Mouse (Mus musculus) neural tube, embryonic 11.5 days (tissue): ENCODE data around the gene Smad1. TPM values are rescaled to one million over a fixed set of nuclear protein-coding genes. Genes with fewer than 3 reads are reported as not detected.

ENCODE experiments used
- ATAC-seq: fragments of 200-750 bp; cut with Nextera tagmentation; 2 replicates; pipeline ENCODE4 v1.8.0; 2017; ENCODE audit warnings: moderate number of reproducible peaks, mild to moderate bottlenecking, moderate TSS enrichment, moderate library complexity; ENCODE audit not compliant: insufficient read depth, low FRiP score, low TSS enrichment
- DNase-seq: peaks from one replicate; pipeline ENCODE4 v3.0.0-alpha.2; 2015; ENCODE audit warnings: low spot score
- H3K27ac ChIP-seq: fragments of 300-500 bp; sonication (generic); 2 replicates; pipeline ENCODE4 v1.5.1; 2014; ENCODE audit warnings: low read depth, mild to moderate bottlenecking, low read length
- H3K27me3 ChIP-seq: fragments of 300-500 bp; sonication (generic); 2 replicates; pipeline ENCODE4 v1.6.1; 2014; ENCODE audit warnings: mild to moderate bottlenecking, low read length, mixed read lengths; ENCODE audit not compliant: control insufficient read depth, insufficient read depth
- H3K36me3 ChIP-seq: fragments of 300-500 bp; sonication (generic); 2 replicates; pipeline ENCODE4 v1.6.1; 2014; ENCODE audit warnings: mild to moderate bottlenecking, low read length, moderate library complexity, mixed read lengths; ENCODE audit not compliant: control insufficient read depth, insufficient read depth
- H3K4me1 ChIP-seq: fragments of 300-500 bp; sonication (generic); 2 replicates; pipeline ENCODE4 v1.6.1; 2014; ENCODE audit warnings: low read length, mixed read lengths; ENCODE audit not compliant: control insufficient read depth, insufficient read depth
- H3K4me2 ChIP-seq: fragments of 300-500 bp; sonication (generic); 2 replicates; pipeline ENCODE4 v1.6.1; 2014; ENCODE audit warnings: low read depth, mild to moderate bottlenecking, moderate library complexity
- H3K4me3 ChIP-seq: fragments of 300-500 bp; sonication (generic); 2 replicates; pipeline ENCODE4 v1.5.1; 2014; ENCODE audit warnings: low read depth, low read length
- H3K9ac ChIP-seq: fragments of 300-500 bp; sonication (generic); 2 replicates; pipeline ENCODE4 v1.6.1; 2014; ENCODE audit warnings: mild to moderate bottlenecking, low read length
- H3K9me3 ChIP-seq: fragments of 300-500 bp; sonication (generic); 2 replicates; pipeline ENCODE4 v1.6.1; 2016; ENCODE audit warnings: low read length; ENCODE audit not compliant: control insufficient read depth
- WGBS: fragments of 180-500 bp; shearing (Covaris S2); extraction: QIAGEN DNeasy Blood & Tissue Kit; methylation state at CpG from one replicate; pipeline ENCODE4 v1.1.7; 2014; 5-methylcytosine and 5-hydroxymethylcytosine counted together
- polyA plus RNA-seq: library from polyadenylated mRNA; unstranded; fragments of >200 nt; fragmentation: Nextera tagmentation; extraction: Ambion mirVana; gene quantifications from 2 replicates; pipeline ENCODE4 v1.2.1, GENCODE M21; 2014

Gene Smad1
- polyA plus RNA-seq, 1 experiment from 2014 or later, result 72.5 TPM

GRCm38 (mm10) chr8:79376648-79377047 is 22.7 kb downstream of the Smad1 start:
- ATAC-seq (no peak), DNase-seq (no peak)
- H3K27me3 ChIP-seq, result no peaks in the 10 kb centered on the region
- peaks cover 5% of the 10 kb centered on the region; the same call in 1 of the 2 replicates for H3K4me1 ChIP-seq
- WGBS, result 90% methylated on average over 9 of the region's 9 CpGs
- peaks cover 3% of the 10 kb centered on the region; the same call in 1 of the 2 replicates for H3K36me3 ChIP-seq
- no peak overlapping the region for H3K27ac ChIP-seq
- H3K4me3 ChIP-seq, result no peak overlapping the region
- no peak overlapping the region for H3K4me2 ChIP-seq
- H3K9ac ChIP-seq, result no peak overlapping the region
- H3K9me3 ChIP-seq, result no peaks in the 10 kb centered on the region

- peaks cover 5% of the 10 kb centered on the region; the same call in 1 of the 2 replicates for H3K4me1 ChIP-seq
- H3K27ac ChIP-seq, result no peak overlapping the region
- no peaks in the 10 kb centered on the region for H3K27me3 ChIP-seq
- H3K9me3 ChIP-seq, result no peaks in the 10 kb centered on the region
- 82% methylated on average over 5 of the region's 5 CpGs for WGBS
- no peak overlapping the region for H3K4me2 ChIP-seq
- no peak overlapping the region for H3K9ac ChIP-seq
- DNase-seq, result no peak
- H3K36me3 ChIP-seq, result peaks cover 4% of the 10 kb centered on the region; the same call in 1 of the 2 replicates
- no peak overlapping the region for H3K4me3 ChIP-seq
- ATAC-seq, result no peak
Measured at GRCm38 (mm10) chr8:79375775-79376123, 23.6 kb downstream of the Smad1 start.

GRCm38 (mm10) chr8:79375074-79375774 is 24.1 kb downstream of the Smad1 start:
- Histone ChIP-seq H3K27ac (no peak overlapping the region), H3K4me3 (no peak overlapping the region), H3K4me2 (no peak overlapping the region), H3K9me3 (no peaks in the 10 kb centered on the region), H3K4me1 (peaks cover 5% of the 10 kb centered on the region; the same call in 1 of the 2 replicates), H3K27me3 (no peaks in the 10 kb centered on the region), H3K9ac (no peak overlapping the region), H3K36me3 (peaks cover 9% of the 10 kb centered on the region)
- DNase-seq (no peak), ATAC-seq (no peak)
- WGBS, result 76% methylated on average over 13 of the region's 13 CpGs

GRCm38 (mm10) chr8:79374410-79374809 is 24.9 kb downstream of the Smad1 start:
- peaks cover 10% of the 10 kb centered on the region for H3K36me3 ChIP-seq
- H3K4me2 ChIP-seq, result no peak overlapping the region
- H3K27ac ChIP-seq, result no peak overlapping the region
- H3K4me3 ChIP-seq, result no peak overlapping the region
- H3K27me3 ChIP-seq, result no peaks in the 10 kb centered on the region
- H3K4me1 ChIP-seq, result peaks cover 5% of the 10 kb centered on the region; the same call in 1 of the 2 replicates
- H3K9me3 ChIP-seq, result no peaks in the 10 kb centered on the region
- ATAC-seq (no peak), DNase-seq (no peak)
- no peak overlapping the region for H3K9ac ChIP-seq
- 77% methylated on average over 5 of the region's 5 CpGs for WGBS

- Histone ChIP-seq H3K9ac (no peak overlapping the region), H3K36me3 (peaks cover 12% of the 10 kb centered on the region), H3K4me2 (no peak overlapping the region), H3K4me1 (peaks cover 5% of the 10 kb centered on the region; the same call in 1 of the 2 replicates), H3K27ac (no peak overlapping the region), H3K9me3 (no peaks in the 10 kb centered on the region), H3K4me3 (no peak overlapping the region), H3K27me3 (no peaks in the 10 kb centered on the region)
- no peak for ATAC-seq
- WGBS, result 91% methylated on average over 6 of the region's 6 CpGs
- no peak for DNase-seq
Measured at GRCm38 (mm10) chr8:79373563-79373962, 25.8 kb downstream of the Smad1 start.

GRCm38 (mm10) chr8:79372960-79373359 is 26.4 kb downstream of the Smad1 start:
- no peak for ATAC-seq
- no peak overlapping the region for H3K4me3 ChIP-seq
- DNase-seq, result no peak
- no peak overlapping the region for H3K4me2 ChIP-seq
- H3K27ac ChIP-seq, result no peak overlapping the region
- H3K4me1 ChIP-seq, result peaks cover 5% of the 10 kb centered on the region; the same call in 1 of the 2 replicates
- no peaks in the 10 kb centered on the region for H3K9me3 ChIP-seq
- H3K27me3 ChIP-seq, result no peaks in the 10 kb centered on the region
- WGBS, result 86% methylated on average over 8 of the region's 8 CpGs
- H3K36me3 ChIP-seq, result peaks cover 12% of the 10 kb centered on the region
- H3K9ac ChIP-seq, result no peak overlapping the region

GRCm38 (mm10) chr8:79372521-79372920 is 26.8 kb downstream of the Smad1 start:
- Histone ChIP-seq H3K4me2 (no peak overlapping the region), H3K9ac (no peak overlapping the region), H3K36me3 (peaks cover 12% of the 10 kb centered on the region), H3K9me3 (no peaks in the 10 kb centered on the region), H3K27me3 (no peaks in the 10 kb centered on the region), H3K4me1 (peaks cover 5% of the 10 kb centered on the region; the same call in 1 of the 2 replicates), H3K27ac (no peak overlapping the region), H3K4me3 (no peak overlapping the region)
- 82% methylated on average over 9 of the region's 9 CpGs for WGBS
- ATAC-seq, result no peak
- no peak for DNase-seq

GRCm38 (mm10) chr8:79372084-79372483 is 27.2 kb downstream of the Smad1 start:
- 91% methylated on average over 9 of the region's 9 CpGs for WGBS
- Histone ChIP-seq H3K36me3 (peaks cover 12% of the 10 kb centered on the region), H3K9me3 (no peaks in the 10 kb centered on the region), H3K27ac (no peak overlapping the region), H3K4me1 (peaks cover 5% of the 10 kb centered on the region; the same call in 1 of the 2 replicates), H3K27me3 (no peaks in the 10 kb centered on the region), H3K4me3 (no peak overlapping the region), H3K4me2 (no peak overlapping the region), H3K9ac (no peak overlapping the region)
- no peak for ATAC-seq
- no peak for DNase-seq

- Histone ChIP-seq H3K4me2 (no peak overlapping the region), H3K9me3 (no peaks in the 10 kb centered on the region), H3K27ac (no peak overlapping the region), H3K4me3 (no peak overlapping the region), H3K36me3 (peaks cover 12% of the 10 kb centered on the region), H3K9ac (no peak overlapping the region), H3K27me3 (no peaks in the 10 kb centered on the region), H3K4me1 (peaks cover 5% of the 10 kb centered on the region; the same call in 1 of the 2 replicates)
- ATAC-seq (no peak), DNase-seq (no peak)
- WGBS, result 92% methylated on average over 12 of the region's 12 CpGs
Measured at GRCm38 (mm10) chr8:79370646-79371290, 28.6 kb downstream of the Smad1 start.
